Mouse (Mus musculus): ENCODE measurements around the gene Cd19. TPM values are rescaled to one million over a fixed set of nuclear protein-coding genes. Genes with fewer than 3 reads are reported as not detected.

Cd19 gene
- polyA plus RNA-seq, 1 experiment from 2014 or later, result not detected

DNA sequence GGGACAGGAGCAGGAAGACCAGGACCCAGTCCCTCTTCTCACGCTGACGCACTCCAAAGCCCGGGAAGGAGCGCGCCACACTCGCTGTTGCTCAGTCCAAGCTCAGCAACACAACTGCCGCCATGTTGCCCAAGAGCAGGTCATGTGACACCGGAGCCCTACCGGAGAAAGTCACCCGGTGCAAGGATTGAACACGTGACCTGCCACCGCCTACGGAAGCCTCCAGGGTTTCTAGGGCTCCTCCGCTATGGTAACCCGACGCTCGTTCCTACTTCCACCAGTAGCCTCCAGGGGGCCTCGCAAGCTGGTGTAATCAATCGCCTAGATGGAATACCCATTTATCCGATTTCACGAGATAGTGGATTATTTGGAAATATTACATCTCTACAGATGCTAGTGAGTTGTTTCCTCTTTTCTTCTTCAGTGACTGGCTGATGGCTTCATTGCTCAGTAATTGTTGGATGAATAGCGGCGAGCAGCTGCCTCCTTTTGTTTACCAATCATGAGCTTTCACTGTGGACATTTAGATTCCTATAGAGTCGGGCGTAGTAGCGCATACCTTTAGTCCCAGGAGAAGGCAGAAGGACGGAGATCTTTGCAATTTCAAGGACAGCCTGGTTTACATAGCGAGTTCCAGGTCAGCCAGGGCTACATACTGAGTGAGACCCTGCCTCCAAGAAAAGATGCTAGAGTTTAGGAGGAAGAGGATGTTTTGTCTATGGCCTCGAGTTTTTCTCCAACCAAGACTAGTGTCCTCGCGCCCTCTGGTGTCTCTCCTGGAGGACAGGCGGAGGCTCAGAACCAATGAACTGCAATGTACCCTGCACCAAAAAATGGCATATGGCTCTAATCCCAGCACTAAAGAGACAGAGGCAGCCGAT, 37.2 kb downstream of the Cd19 start, which contains the start of gene Spns1:
TSS of gene Spns1 (minus strand) at position 173 of the 881 bp plus-strand sequence.
- 1% methylated on average over 33 of the region's 33 CpGs for WGBS
- peak within 1 kb of the TSS; percentile 11; the same call in 1 of the 2 replicates for H3K27ac ChIP-seq (ENCODE audit: low read depth, low read length)
- H3K9ac ChIP-seq (ENCODE audit: low read length), result peak within 1 kb of the TSS; percentile 89
- H3K4me3 ChIP-seq (ENCODE audit: low read depth, low read length), result peak within 1 kb of the TSS; percentile 88
- ATAC-seq (ENCODE audit: low FRiP score), result peak; percentile 97
- H3K9me3 ChIP-seq (ENCODE audit: control insufficient read depth, low read length), result no peaks in the 10 kb centered on the region
- H3K4me1 ChIP-seq (ENCODE audit: control insufficient read depth, insufficient read depth, low read length), result peaks cover 11% of the 10 kb centered on the region
- no peaks in the 10 kb centered on the region for H3K27me3 ChIP-seq (ENCODE audit: control insufficient read depth, insufficient read depth, low read length)
- peak within 1 kb of the TSS; percentile 96 for H3K4me2 ChIP-seq
- DNase-seq (ENCODE audit: low spot score, missing footprints), result peak; percentile 99
- peaks cover 3% of the 10 kb centered on the region for H3K36me3 ChIP-seq (ENCODE audit: control insufficient read depth, insufficient read depth, low read length)

DNA sequence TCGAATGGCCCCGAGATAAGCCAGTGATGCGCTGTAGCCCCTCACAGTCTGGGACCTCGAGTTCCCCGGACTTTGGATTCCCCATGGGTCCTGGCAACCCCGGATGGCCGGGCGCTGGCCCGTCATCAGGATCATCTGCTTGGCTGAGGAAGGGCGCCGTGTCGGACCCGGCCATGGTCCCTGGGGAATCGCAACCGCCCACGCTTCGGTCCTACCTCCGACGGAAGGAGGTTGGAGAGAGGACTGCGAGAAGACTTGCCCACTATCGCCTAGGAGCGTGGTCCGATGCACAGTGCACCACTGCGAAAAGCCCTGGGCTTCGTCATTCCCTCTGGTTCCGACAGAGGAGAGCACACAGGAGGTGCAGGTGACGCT, 37.8 kb downstream of the Cd19 start:
- H3K27me3 ChIP-seq (ENCODE audit: control insufficient read depth, insufficient read depth, low read length), result no peaks in the 10 kb centered on the region
- peak overlapping the region; percentile 88 for H3K4me3 ChIP-seq (ENCODE audit: low read depth, low read length)
- peaks cover 11% of the 10 kb centered on the region for H3K4me1 ChIP-seq (ENCODE audit: control insufficient read depth, insufficient read depth, low read length)
- H3K9me3 ChIP-seq (ENCODE audit: control insufficient read depth, low read length), result no peaks in the 10 kb centered on the region
- peak overlapping the region; percentile 96 for H3K4me2 ChIP-seq
- H3K36me3 ChIP-seq (ENCODE audit: control insufficient read depth, insufficient read depth, low read length), result peaks cover 8% of the 10 kb centered on the region
- peak overlapping the region; percentile 89 for H3K9ac ChIP-seq (ENCODE audit: low read length)
- peak; percentile 71 for ATAC-seq (ENCODE audit: low FRiP score)
- WGBS, result 1% methylated on average over 27 of the region's 27 CpGs
- H3K27ac ChIP-seq (ENCODE audit: low read depth, low read length), result peak overlapping the region; percentile 11; the same call in 1 of the 2 replicates
- no peak for DNase-seq (ENCODE audit: low spot score, missing footprints)

GRCm38 (mm10) chr7:126375012-126375411, 39.7 kb downstream of the Cd19 start:
- H3K4me2 ChIP-seq, result no peak overlapping the region
- WGBS, result 87% methylated on average over 5 of the region's 5 CpGs
- no peak for ATAC-seq (ENCODE audit: low FRiP score)

GRCm38 (mm10) chr7:126374526-126374925, 40.2 kb downstream of the Cd19 start:
- Histone ChIP-seq H3K9ac (ENCODE audit: low read length) (no peak overlapping the region), H3K4me1 (ENCODE audit: control insufficient read depth, insufficient read depth, low read length) (peaks cover 11% of the 10 kb centered on the region), H3K27me3 (ENCODE audit: control insufficient read depth, insufficient read depth, low read length) (no peaks in the 10 kb centered on the region), H3K4me2 (no peak overlapping the region), H3K4me3 (ENCODE audit: low read depth, low read length) (no peak overlapping the region), H3K27ac (ENCODE audit: low read depth, low read length) (no peak overlapping the region), H3K9me3 (ENCODE audit: control insufficient read depth, low read length) (no peaks in the 10 kb centered on the region), H3K36me3 (ENCODE audit: control insufficient read depth, insufficient read depth, low read length) (peaks cover 8% of the 10 kb centered on the region)
- WGBS, result 83% methylated on average over 6 of the region's 6 CpGs
- DNase-seq (ENCODE audit: low spot score, missing footprints), result no peak
- no peak for ATAC-seq (ENCODE audit: low FRiP score)

More at GRCm38 (mm10) chr7:126375012-126375411, 39.7 kb downstream of the Cd19 start:
- Histone ChIP-seq H3K27ac (ENCODE audit: low read depth, low read length) (no peak overlapping the region), H3K9ac (ENCODE audit: low read length) (no peak overlapping the region), H3K4me3 (ENCODE audit: low read depth, low read length) (no peak overlapping the region), H3K36me3 (ENCODE audit: control insufficient read depth, insufficient read depth, low read length) (peaks cover 8% of the 10 kb centered on the region), H3K27me3 (ENCODE audit: control insufficient read depth, insufficient read depth, low read length) (no peaks in the 10 kb centered on the region), H3K9me3 (ENCODE audit: control insufficient read depth, low read length) (no peaks in the 10 kb centered on the region), H3K4me1 (ENCODE audit: control insufficient read depth, insufficient read depth, low read length) (peaks cover 11% of the 10 kb centered on the region)
- DNase-seq (ENCODE audit: low spot score, missing footprints), result no peak

DNA sequence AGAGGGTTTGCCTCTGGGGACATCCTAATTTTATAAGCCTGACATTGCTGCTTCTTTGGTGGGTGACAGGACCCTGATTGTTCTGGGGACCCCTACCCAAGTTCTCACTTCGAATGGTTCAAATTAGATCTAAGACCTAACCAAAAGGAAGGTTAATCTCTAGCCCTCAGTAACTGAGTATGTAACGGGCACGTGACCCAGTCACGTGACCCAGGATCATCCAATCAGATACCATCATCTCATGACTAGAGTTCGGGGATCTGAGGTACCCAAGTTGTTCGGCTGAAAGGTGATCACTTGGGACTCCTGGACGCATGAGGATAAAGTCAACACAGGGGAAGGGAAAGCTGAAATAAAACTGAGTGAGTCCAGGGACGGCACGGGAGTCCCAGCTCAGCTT, 41.7 kb downstream of the Cd19 start:
- no peaks in the 10 kb centered on the region for H3K27me3 ChIP-seq (ENCODE audit: control insufficient read depth, insufficient read depth, low read length)
- H3K4me1 ChIP-seq (ENCODE audit: control insufficient read depth, insufficient read depth, low read length), result peaks cover 11% of the 10 kb centered on the region
- H3K9me3 ChIP-seq (ENCODE audit: control insufficient read depth, low read length), result no peaks in the 10 kb centered on the region
- no peak overlapping the region for H3K4me2 ChIP-seq
- H3K9ac ChIP-seq (ENCODE audit: low read length), result no peak overlapping the region
- no peak overlapping the region for H3K27ac ChIP-seq (ENCODE audit: low read depth, low read length)
- no peak for DNase-seq (ENCODE audit: low spot score, missing footprints)
- H3K36me3 ChIP-seq (ENCODE audit: control insufficient read depth, insufficient read depth, low read length), result peaks cover 8% of the 10 kb centered on the region
- 89% methylated on average over 9 of the region's 9 CpGs for WGBS
- ATAC-seq (ENCODE audit: low FRiP score), result no peak
- no peak overlapping the region for H3K4me3 ChIP-seq (ENCODE audit: low read depth, low read length)

GRCm38 (mm10) chr7:126369393-126369792, 45.3 kb downstream of the Cd19 start, which contains the start of gene Lat:
TSS of gene Lat (minus strand) at chr7:126369570.
- DNase-seq (ENCODE audit: low spot score, missing footprints), result no peak
- no peak; the same call in 1 of the 2 replicates for ATAC-seq (ENCODE audit: low FRiP score)
- WGBS, result 81% methylated on average over 13 of the region's 13 CpGs
- H3K4me2 ChIP-seq, result no peak within 1 kb of the TSS
- H3K36me3 ChIP-seq (ENCODE audit: control insufficient read depth, insufficient read depth, low read length), result peaks cover 8% of the 10 kb centered on the region; the same call in 1 of the 2 replicates
- no peaks in the 10 kb centered on the region for H3K27me3 ChIP-seq (ENCODE audit: control insufficient read depth, insufficient read depth, low read length)
- H3K27ac ChIP-seq (ENCODE audit: low read depth, low read length), result no peak within 1 kb of the TSS
- H3K9ac ChIP-seq (ENCODE audit: low read length), result no peak within 1 kb of the TSS
- H3K4me1 ChIP-seq (ENCODE audit: control insufficient read depth, insufficient read depth, low read length), result no peaks in the 10 kb centered on the region
- H3K4me3 ChIP-seq (ENCODE audit: low read depth, low read length), result no peak within 1 kb of the TSS
- H3K9me3 ChIP-seq (ENCODE audit: control insufficient read depth, low read length), result no peaks in the 10 kb centered on the region

GRCm38 (mm10) chr7:126368367-126368766, 46.3 kb downstream of the Cd19 start:
- no peak overlapping the region for H3K9ac ChIP-seq (ENCODE audit: low read length)
- H3K27ac ChIP-seq (ENCODE audit: low read depth, low read length), result no peak overlapping the region
- no peak overlapping the region for H3K4me3 ChIP-seq (ENCODE audit: low read depth, low read length)
- H3K9me3 ChIP-seq (ENCODE audit: control insufficient read depth, low read length), result no peaks in the 10 kb centered on the region
- peaks cover 8% of the 10 kb centered on the region; the same call in 1 of the 2 replicates for H3K36me3 ChIP-seq (ENCODE audit: control insufficient read depth, insufficient read depth, low read length)
- DNase-seq (ENCODE audit: low spot score, missing footprints) (no peak), ATAC-seq (ENCODE audit: low FRiP score) (no peak)
- H3K4me2 ChIP-seq, result no peak overlapping the region
- WGBS, result 86% methylated on average over 8 of the region's 8 CpGs
- no peaks in the 10 kb centered on the region for H3K27me3 ChIP-seq (ENCODE audit: control insufficient read depth, insufficient read depth, low read length)
- no peaks in the 10 kb centered on the region for H3K4me1 ChIP-seq (ENCODE audit: control insufficient read depth, insufficient read depth, low read length)

DNA sequence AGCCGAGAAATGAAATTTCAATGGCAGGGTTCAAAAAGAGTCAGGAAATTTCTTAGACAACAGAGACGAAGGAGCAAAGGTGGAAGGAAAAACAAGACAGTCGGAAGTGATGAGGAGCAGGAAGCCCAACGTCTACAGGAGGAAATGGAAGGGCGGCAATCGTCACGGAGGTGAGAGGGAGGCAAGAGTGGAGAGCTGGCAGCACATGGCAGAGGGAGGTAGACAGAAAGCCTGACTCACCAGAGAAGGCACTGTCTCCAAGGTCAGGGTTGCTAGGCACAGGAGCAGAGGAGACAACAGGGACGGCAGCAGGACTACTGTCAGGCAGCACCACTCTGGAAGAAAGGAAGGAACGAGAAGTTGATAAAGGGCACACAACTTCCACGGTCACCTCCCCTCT, 47.1 kb downstream of the Cd19 start:
- Histone ChIP-seq H3K9me3 (ENCODE audit: control insufficient read depth, low read length) (no peaks in the 10 kb centered on the region), H3K4me2 (no peak overlapping the region), H3K4me1 (ENCODE audit: control insufficient read depth, insufficient read depth, low read length) (no peaks in the 10 kb centered on the region), H3K27me3 (ENCODE audit: control insufficient read depth, insufficient read depth, low read length) (no peaks in the 10 kb centered on the region), H3K4me3 (ENCODE audit: low read depth, low read length) (no peak overlapping the region), H3K27ac (ENCODE audit: low read depth, low read length) (no peak overlapping the region), H3K9ac (ENCODE audit: low read length) (no peak overlapping the region), H3K36me3 (ENCODE audit: control insufficient read depth, insufficient read depth, low read length) (peaks cover 5% of the 10 kb centered on the region; the same call in 1 of the 2 replicates)
- DNase-seq (ENCODE audit: low spot score, missing footprints), result no peak
- ATAC-seq (ENCODE audit: low FRiP score), result no peak
- whole genome bisulfite sequencing, result 81% methylated on average over 10 of the region's 10 CpGs

DNA sequence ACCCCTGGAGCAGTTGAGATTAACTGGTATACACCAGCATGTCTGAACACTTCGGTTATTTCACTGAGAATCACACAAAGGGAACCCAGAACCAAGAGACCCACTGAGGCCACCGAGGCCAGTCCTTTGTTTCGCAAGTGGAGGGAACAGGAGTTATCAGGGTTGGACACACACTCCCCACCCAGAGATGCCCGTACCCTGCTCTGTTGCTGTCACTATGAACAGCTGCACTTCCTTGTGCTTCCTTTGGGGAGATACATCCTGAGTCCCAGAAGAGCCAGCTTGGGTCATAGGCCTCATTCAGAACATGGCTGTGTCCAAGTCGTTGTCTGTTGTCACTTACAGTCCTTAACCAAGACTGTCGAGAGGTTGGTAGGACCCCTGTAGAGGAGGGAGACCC, 51.7 kb downstream of the Cd19 start:
- H3K27me3 ChIP-seq (ENCODE audit: control insufficient read depth, insufficient read depth, low read length), result no peaks in the 10 kb centered on the region
- no peak overlapping the region for H3K4me2 ChIP-seq
- H3K4me3 ChIP-seq (ENCODE audit: low read depth, low read length), result no peak overlapping the region
- no peak for ATAC-seq (ENCODE audit: low FRiP score)
- no peaks in the 10 kb centered on the region for H3K9me3 ChIP-seq (ENCODE audit: control insufficient read depth, low read length)
- H3K27ac ChIP-seq (ENCODE audit: low read depth, low read length), result no peak overlapping the region
- H3K36me3 ChIP-seq (ENCODE audit: control insufficient read depth, insufficient read depth, low read length), result no peaks in the 10 kb centered on the region
- whole genome bisulfite sequencing, result 86% methylated on average over 6 of the region's 6 CpGs
- no peak for DNase-seq (ENCODE audit: low spot score, missing footprints)
- no peak overlapping the region for H3K9ac ChIP-seq (ENCODE audit: low read length)
- no peaks in the 10 kb centered on the region for H3K4me1 ChIP-seq (ENCODE audit: control insufficient read depth, insufficient read depth, low read length)

Data from midbrain, embryonic 11.5 days (tissue).